Mouse (Mus musculus): ENCODE results near the gene Krtap4-6. TPM values are rescaled to one million over a fixed set of nuclear protein-coding genes. Genes with fewer than 3 reads are reported as not detected.
"Not testable (repeated sequence)": the region's sequence is repeated elsewhere in the genome, so short reads cannot be mapped to it uniquely, and the experiment has no call there.

Gene Krtap4-6
- polyA plus RNA-seq (2015; fragmentation: Nextera tagmentation; extraction: Ambion mirVana) = not detected in 2 replicates

DNA sequence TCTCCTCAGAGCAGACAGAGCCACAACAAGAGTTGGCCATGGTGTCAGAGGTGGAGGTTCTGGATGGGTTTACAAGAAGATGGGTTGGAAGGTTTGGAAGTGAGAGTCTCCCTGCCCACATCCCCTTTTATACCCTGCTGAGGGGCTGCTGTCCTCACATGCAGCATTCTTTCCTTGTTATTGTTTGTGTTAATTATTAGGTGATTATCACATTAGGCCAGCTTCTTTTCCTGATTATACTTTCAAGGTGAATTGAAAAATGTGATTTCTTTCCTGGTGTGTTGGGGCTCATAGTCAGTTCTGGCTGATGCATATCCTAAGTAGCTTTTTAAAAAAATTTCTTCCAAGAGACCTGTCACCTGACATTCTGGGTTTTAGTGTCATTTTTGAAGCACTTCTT, at the start of gene Krtap4-6:
Krtap4-6 (minus strand) TSS at position 101 of the 400 bp plus-strand sequence.
- Histone ChIP-seq H3K27me3 (no peaks in the 10 kb centered on the region), H3K9ac (no peak within 1 kb of the TSS), H3K36me3 (no peaks in the 10 kb centered on the region), H3K4me3 (replicated peaks) (no peak within 1 kb of the TSS), H3K4me2 (no peak within 1 kb of the TSS), H3K4me1 (replicated peaks) (no peaks in the 10 kb centered on the region), H3K9me3 (replicated peaks) (no peaks in the 10 kb centered on the region), H3K27ac (no peak within 1 kb of the TSS)
- DNase-seq (no peak), ATAC-seq (ENCODE audit: low read depth) (no peak)

DNA sequence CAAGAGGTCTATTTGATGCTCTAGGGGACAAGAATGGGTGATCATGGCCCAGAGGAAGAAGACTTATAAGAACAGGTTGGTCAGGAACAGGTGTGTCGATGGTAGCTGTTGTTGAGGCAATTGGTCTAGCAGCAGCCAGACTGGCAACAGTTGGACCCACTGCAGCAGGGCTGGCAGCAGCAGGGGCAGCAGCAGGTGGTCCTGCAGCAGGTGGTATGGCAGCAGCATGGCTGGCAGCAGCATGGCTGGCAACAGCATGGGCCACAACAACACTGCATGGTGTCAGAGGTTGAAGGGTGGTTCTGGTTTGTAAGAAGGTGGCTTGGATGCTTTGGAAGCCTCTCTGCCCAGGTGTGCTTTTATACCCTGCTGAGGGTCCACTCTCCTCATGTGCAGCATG, 24.7 kb upstream of the Krtap4-6 start, which contains the start of gene Gm14190:
Gm14190 (minus strand) TSS at position 278 of the 400 bp plus-strand sequence.
- Histone ChIP-seq H3K9ac (no peak within 1 kb of the TSS), H3K4me1 (replicated peaks) (no peaks in the 10 kb centered on the region)
- WGBS (ENCODE audit: insufficient replicate concordance) = 56% methylated on average over 1 of the region's 1 CpGs

DNA sequence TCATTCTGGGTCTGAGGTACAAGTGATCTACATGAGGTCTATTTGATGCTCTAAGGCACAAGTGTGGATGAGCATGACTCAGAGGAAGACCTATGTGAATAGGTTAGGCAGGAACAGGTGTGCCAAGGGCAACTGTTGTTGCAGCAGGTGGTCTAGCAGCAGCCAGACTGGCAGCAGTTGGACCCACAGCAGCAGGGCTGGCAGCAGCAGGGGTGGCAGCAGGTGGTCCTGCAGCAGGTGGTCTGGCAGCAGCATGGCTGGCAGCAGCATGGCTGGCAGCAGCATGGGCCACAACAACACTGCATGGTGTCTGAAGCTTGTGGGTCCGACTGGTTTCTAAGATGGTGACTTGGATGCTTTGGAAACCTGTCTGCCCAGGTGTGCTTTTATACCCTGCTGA, 19.5 kb upstream of the Krtap4-6 start:
- H3K36me3 ChIP-seq; H3K4me3 ChIP-seq (replicated peaks); H3K27me3 ChIP-seq; DNase-seq; H3K4me2 ChIP-seq; ATAC-seq (ENCODE audit: low read depth); H3K9me3 ChIP-seq (replicated peaks); H3K9ac ChIP-seq; H3K27ac ChIP-seq; H3K4me1 ChIP-seq (replicated peaks): not testable (repeated sequence)
- WGBS (ENCODE audit: insufficient replicate concordance) = 41% methylated on average over 1 of the region's 1 CpGs

More for the DNA sequence above, 24.7 kb upstream of the Krtap4-6 start, which contains the start of gene Gm14190:
- Histone ChIP-seq H3K27me3 (no peaks in the 10 kb centered on the region), H3K4me2 (no peak within 1 kb of the TSS), H3K36me3 (no peaks in the 10 kb centered on the region), H3K4me3 (replicated peaks) (no peak within 1 kb of the TSS), H3K27ac (no peak within 1 kb of the TSS), H3K9me3 (replicated peaks) (no peaks in the 10 kb centered on the region)
- DNase-seq (no peak), ATAC-seq (ENCODE audit: low read depth) (no peak)

DNA sequence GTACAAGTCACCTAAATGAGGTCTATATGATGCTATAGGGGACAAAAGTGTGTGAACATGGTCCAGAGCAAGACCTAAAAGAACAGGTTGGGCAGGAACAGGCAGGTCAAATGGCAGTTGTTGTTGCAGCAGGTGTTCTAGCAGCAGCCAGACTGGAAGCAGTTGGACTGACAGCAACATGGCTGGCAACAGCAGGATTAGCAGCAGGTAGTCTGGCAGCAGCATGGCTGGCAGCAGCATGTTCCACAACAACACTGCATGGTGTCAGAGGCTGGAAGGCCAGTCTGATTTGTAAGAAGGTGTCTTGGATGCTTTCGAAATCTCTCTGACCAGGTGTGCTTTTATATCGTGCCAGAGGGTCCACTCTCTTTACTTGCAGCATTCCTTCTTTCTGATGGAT, 17.7 kb upstream of the Krtap4-6 start:
- no peaks in the 10 kb centered on the region for H3K36me3 ChIP-seq
- 57% methylated on average over 2 of the region's 2 CpGs for WGBS (ENCODE audit: insufficient replicate concordance)
- ATAC-seq (ENCODE audit: low read depth) = no peak

DNA sequence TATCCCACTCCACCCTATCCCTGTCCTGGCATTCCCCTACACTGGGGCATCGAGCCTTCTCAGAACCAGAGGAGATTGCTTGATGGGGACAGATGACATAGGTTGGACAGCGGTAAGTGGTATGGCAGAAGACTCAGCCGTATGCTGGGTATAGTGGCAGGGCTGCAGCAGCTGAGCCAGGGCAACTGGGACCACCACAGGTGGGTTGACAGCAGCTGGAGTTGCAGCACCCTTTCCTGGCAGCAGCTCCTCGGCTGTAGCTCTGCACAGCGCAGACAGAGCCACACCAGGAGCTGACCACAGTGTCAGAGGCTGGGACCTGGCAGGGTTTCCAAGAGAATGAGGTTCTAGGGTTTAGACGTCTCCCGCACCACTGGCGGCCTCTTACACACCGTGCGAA, 3.0 kb downstream of the Krtap4-6 start:
- no peaks in the 10 kb centered on the region for H3K36me3 ChIP-seq
- no peak for ATAC-seq (ENCODE audit: low read depth)
- H3K4me3 ChIP-seq (replicated peaks) = no peak overlapping the region
- no peaks in the 10 kb centered on the region for H3K4me1 ChIP-seq (replicated peaks)
- WGBS (ENCODE audit: insufficient replicate concordance) = 63% methylated on average over 10 of the region's 10 CpGs
- no peak overlapping the region for H3K27ac ChIP-seq
- no peak overlapping the region for H3K4me2 ChIP-seq
- no peaks in the 10 kb centered on the region for H3K27me3 ChIP-seq
- no peak for DNase-seq
- no peaks in the 10 kb centered on the region for H3K9me3 ChIP-seq (replicated peaks)
- H3K9ac ChIP-seq = no peak overlapping the region

More for the DNA sequence above, 17.7 kb upstream of the Krtap4-6 start:
- Histone ChIP-seq H3K4me2 (no peak overlapping the region), H3K4me1 (replicated peaks) (no peaks in the 10 kb centered on the region), H3K9me3 (replicated peaks) (no peaks in the 10 kb centered on the region), H3K27ac (no peak overlapping the region), H3K4me3 (replicated peaks) (no peak overlapping the region), H3K27me3 (no peaks in the 10 kb centered on the region), H3K9ac (no peak overlapping the region)
- DNase-seq = no peak

DNA sequence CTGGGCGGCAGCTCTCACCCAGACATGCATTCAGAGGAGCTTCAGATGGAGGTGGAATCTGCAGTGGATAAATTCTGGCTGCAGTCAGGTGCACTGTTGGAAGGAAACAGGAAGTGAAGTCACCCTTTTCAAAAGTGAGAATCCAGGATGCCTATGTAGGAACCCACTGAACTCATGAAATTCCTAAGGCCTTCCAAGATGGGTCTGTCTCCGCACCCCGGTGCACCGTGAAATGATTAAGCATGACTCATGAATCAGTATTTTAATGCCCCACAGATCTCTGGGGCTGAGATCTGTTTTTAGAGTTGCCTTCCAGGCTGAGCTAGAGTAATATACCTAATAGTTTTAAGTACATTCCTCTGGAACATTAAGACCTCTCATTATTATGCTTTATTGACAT, 6.5 kb downstream of the Krtap4-6 start:
- H3K9ac ChIP-seq = no peak overlapping the region
- no peaks in the 10 kb centered on the region for H3K27me3 ChIP-seq
- H3K36me3 ChIP-seq = no peaks in the 10 kb centered on the region
- no peaks in the 10 kb centered on the region for H3K4me1 ChIP-seq (replicated peaks)
- H3K9me3 ChIP-seq (replicated peaks) = no peaks in the 10 kb centered on the region
- no peak overlapping the region for H3K4me3 ChIP-seq (replicated peaks)
- H3K27ac ChIP-seq = no peak overlapping the region
- ATAC-seq (ENCODE audit: low read depth) = no peak
- H3K4me2 ChIP-seq = no peak overlapping the region
- 76% methylated on average over 4 of the region's 4 CpGs for WGBS (ENCODE audit: insufficient replicate concordance)
- DNase-seq = no peak

DNA sequence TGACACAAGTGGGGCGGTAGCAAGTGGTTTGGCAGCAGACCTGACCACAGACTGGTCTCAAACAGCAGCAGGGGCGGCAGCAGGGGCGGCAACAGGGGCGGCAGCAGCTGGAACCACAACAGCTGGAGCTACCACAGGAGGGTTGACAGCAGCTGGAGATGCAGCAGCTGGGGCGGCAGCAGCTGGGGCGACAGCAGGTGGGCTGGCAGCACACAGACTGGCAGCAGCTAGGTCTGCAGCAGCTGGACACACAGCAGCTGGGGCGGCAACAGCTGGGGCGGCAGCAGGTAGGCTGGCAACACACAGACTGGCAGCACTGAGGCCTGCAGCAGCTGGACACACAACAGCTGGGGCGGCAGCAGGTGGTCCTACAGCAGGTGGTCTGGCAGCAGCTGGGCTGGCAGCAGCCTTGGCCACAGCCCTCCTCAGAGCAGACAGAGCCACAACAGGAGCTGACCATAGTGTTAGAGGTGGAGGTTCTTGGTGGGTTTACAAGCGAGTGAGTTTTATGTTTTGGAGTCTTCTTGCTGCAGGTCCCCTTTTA, 7.2 kb downstream of the Krtap4-6 start, which contains the start of gene Gm11563:
Gm11563 (minus strand) TSS at position 494 of the 544 bp plus-strand sequence.
- not testable (repeated sequence) for H3K27me3 ChIP-seq; H3K27ac ChIP-seq; ATAC-seq (ENCODE audit: low read depth); H3K4me3 ChIP-seq (replicated peaks); H3K4me1 ChIP-seq (replicated peaks); H3K4me2 ChIP-seq; H3K36me3 ChIP-seq; H3K9ac ChIP-seq; DNase-seq; H3K9me3 ChIP-seq (replicated peaks)
- WGBS (ENCODE audit: insufficient replicate concordance) = 48% methylated on average over 10 of the region's 10 CpGs

DNA sequence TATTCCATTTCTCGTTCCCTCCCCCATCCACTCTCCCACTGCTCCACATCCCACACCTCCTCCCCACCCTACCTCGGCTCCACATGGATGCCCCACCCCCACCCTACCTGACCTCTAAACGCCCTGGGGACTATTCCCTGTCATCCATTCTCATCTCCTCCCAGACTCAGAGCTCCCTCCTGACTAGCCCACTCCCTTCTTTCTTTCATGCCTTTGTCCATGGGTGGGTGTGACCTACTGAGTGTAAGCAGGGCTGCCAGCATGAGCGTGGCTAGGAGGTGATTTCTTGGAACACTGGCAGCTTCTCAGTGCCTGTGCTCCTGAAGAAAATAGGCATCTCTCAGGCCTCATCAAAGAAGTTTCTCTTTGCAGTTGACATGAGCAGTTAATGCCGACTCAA, 8.7 kb downstream of the Krtap4-6 start:
- H3K27ac ChIP-seq = no peak overlapping the region

DNA sequence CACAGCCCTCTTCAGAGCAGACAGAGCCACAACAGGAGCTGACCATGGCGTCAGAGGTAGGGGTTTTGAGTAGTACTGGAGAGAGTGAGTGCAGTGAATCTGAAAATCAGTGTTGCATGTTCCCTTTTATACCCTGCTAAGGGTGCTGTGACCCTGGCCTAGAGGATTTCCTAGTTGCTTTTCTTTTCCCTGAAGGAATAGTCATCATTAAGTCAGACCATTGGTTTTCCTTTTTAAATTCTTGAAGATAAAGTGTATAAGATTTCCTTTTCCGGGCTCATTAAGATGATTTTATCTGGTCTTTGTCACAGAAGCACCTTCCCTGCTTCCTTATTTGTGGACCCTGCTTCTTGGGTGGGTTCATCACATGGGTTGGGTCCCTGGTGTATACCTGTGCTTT, 15.6 kb downstream of the Krtap4-6 start, which contains the start of gene Gm11555:
Gm11555 (minus strand) TSS at position 101 of the 400 bp plus-strand sequence.
- Histone ChIP-seq H3K27ac (no peak within 1 kb of the TSS), H3K9me3 (replicated peaks) (no peaks in the 10 kb centered on the region), H3K4me3 (replicated peaks) (no peak within 1 kb of the TSS), H3K36me3 (no peaks in the 10 kb centered on the region), H3K27me3 (no peaks in the 10 kb centered on the region), H3K9ac (no peak within 1 kb of the TSS), H3K4me2 (no peak within 1 kb of the TSS), H3K4me1 (replicated peaks) (no peaks in the 10 kb centered on the region)
- DNase-seq (no peak), ATAC-seq (ENCODE audit: low read depth) (no peak)
- WGBS (ENCODE audit: insufficient replicate concordance) = 48% methylated on average over 2 of the region's 2 CpGs

More for the DNA sequence above, 8.7 kb downstream of the Krtap4-6 start:
- 46% methylated on average over 5 of the region's 5 CpGs for WGBS (ENCODE audit: insufficient replicate concordance)
- no peaks in the 10 kb centered on the region for H3K4me1 ChIP-seq (replicated peaks)
- H3K4me3 ChIP-seq (replicated peaks) = no peak overlapping the region
- no peak overlapping the region for H3K9ac ChIP-seq
- no peak for DNase-seq
- no peak overlapping the region for H3K4me2 ChIP-seq
- ATAC-seq (ENCODE audit: low read depth) = no peak
- H3K9me3 ChIP-seq (replicated peaks) = no peaks in the 10 kb centered on the region
- H3K36me3 ChIP-seq = no peaks in the 10 kb centered on the region
- no peaks in the 10 kb centered on the region for H3K27me3 ChIP-seq

DNA sequence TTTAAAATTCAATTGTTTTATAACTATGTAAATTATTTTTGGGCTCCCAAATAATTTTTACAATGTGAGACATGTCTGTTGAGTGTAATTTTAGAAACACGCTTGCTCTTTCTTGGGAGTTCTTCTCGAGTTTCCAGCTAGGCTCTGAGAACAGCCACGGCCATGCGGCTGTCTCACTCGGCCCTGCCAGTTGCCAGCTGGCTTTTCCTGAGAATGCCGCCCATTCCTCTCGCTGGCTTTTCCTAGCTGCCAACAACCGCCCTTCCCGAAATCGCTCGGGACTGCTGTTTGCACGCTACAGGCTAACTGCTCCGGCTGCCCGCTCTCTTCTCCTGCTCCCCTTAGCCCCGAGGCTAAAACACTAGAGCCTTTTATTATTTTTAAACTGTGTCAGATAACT, 19.3 kb downstream of the Krtap4-6 start:
- H3K27me3 ChIP-seq = no peaks in the 10 kb centered on the region
- no peak overlapping the region for H3K9ac ChIP-seq
- H3K4me1 ChIP-seq (replicated peaks) = no peaks in the 10 kb centered on the region
- no peaks in the 10 kb centered on the region for H3K9me3 ChIP-seq (replicated peaks)
- no peak for ATAC-seq (ENCODE audit: low read depth)
- H3K27ac ChIP-seq = no peak overlapping the region
- 79% methylated on average over 15 of the region's 15 CpGs for WGBS (ENCODE audit: insufficient replicate concordance)
- H3K4me2 ChIP-seq = no peak overlapping the region
- DNase-seq = no peak
- H3K4me3 ChIP-seq (replicated peaks) = no peak overlapping the region
- H3K36me3 ChIP-seq = no peaks in the 10 kb centered on the region

DNA sequence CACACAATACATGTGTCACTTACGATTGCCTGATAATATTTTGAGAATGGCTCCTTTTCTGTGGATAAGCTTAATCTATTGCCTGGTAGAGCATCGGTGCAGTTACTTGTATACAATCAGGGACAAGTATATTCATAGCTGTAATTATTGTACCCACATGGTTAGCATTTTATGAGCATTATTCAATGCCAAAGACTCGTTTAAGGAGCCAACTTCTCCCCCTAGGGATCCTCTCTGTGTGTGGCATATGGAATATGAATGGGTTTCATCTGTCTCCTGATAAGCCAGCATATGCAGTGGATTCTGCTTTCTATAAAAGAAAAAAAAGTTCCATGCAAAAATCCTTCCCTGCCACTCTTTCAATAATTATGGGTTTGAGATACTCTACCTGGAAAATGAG, 21.4 kb downstream of the Krtap4-6 start:
- Histone ChIP-seq H3K36me3 (no peaks in the 10 kb centered on the region), H3K27ac (no peak overlapping the region), H3K4me2 (no peak overlapping the region), H3K9me3 (replicated peaks) (no peaks in the 10 kb centered on the region), H3K4me3 (replicated peaks) (no peak overlapping the region), H3K27me3 (no peaks in the 10 kb centered on the region), H3K4me1 (replicated peaks) (no peaks in the 10 kb centered on the region), H3K9ac (no peak overlapping the region)
- DNase-seq = no peak
- ATAC-seq (ENCODE audit: low read depth) = no peak
- WGBS (ENCODE audit: insufficient replicate concordance) = 49% methylated on average over 3 of the region's 3 CpGs

DNA sequence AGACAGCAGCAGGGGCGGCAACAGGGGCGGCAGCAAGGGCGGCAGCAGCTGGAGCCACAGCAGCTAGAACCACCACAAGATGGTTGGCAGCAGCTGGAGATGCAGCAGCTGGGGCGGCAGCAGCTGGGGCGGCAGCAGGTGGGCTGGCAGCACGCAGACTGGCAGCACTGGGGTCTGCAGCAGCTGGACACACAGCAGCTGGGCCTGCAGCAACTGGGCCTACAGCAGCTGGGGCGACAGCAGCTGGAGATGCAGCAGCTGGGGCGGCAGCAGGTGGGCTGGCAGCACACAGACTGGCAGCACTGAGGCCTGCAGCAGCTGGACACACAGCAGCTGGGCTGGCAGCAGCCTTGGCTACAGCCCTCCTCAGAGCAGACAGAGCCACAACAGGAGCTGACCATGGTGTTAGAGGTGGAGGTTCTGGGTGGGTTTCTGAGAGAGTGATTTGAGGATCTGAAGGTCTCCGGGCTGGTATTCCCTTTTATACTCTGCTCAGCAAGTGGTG, 22.1 kb downstream of the Krtap4-6 start, which contains the start of gene Krtap4-7:
Krtap4-7 (minus strand) TSS at position 455 of the 505 bp plus-strand sequence.
- H3K27me3 ChIP-seq; H3K9ac ChIP-seq; DNase-seq; H3K36me3 ChIP-seq; H3K27ac ChIP-seq; H3K4me2 ChIP-seq; H3K9me3 ChIP-seq (replicated peaks); H3K4me1 ChIP-seq (replicated peaks); H3K4me3 ChIP-seq (replicated peaks); ATAC-seq (ENCODE audit: low read depth): not testable (repeated sequence)
- 61% methylated on average over 9 of the region's 9 CpGs for WGBS (ENCODE audit: insufficient replicate concordance)
